Mouse (Mus musculus) ES-Bruce4 (cell line): ENCODE measurements around the gene Ndufa3. TPM values are rescaled to one million over a fixed set of nuclear protein-coding genes. Genes with fewer than 3 reads are reported as not detected.

Experiments
- H3K27ac ChIP-seq: 2 replicates; pipeline ENCODE4 v1.5.1; 2012; ENCODE audit warnings: low read length, inconsistent platforms; ENCODE audit not compliant: insufficient read depth
- H3K27me3 ChIP-seq: 2 replicates; pipeline ENCODE4 v1.6.1; 2012; ENCODE audit warnings: mild to moderate bottlenecking, low read length, inconsistent platforms; ENCODE audit not compliant: control insufficient read depth, poor library complexity, insufficient read depth, severe bottlenecking
- H3K36me3 ChIP-seq: 2 replicates; pipeline ENCODE4 v1.6.1; 2012; ENCODE audit warnings: inconsistent platforms, mild to moderate bottlenecking, low read length, moderate library complexity; ENCODE audit not compliant: control insufficient read depth, poor library complexity, insufficient read depth, severe bottlenecking
- H3K4me1 ChIP-seq: one replicate; pipeline ENCODE4 v1.8.1; 2011; ENCODE audit warnings: low read length; ENCODE audit not compliant: control insufficient read depth, insufficient read depth
- H3K4me3 ChIP-seq: 2 replicates; pipeline ENCODE4 v1.5.1; 2011; ENCODE audit warnings: low read depth, mild to moderate bottlenecking, low read length
- H3K9ac ChIP-seq: 2 replicates; pipeline ENCODE4 v1.6.1; 2012; ENCODE audit warnings: low read depth, mild to moderate bottlenecking, inconsistent platforms; ENCODE audit not compliant: poor library complexity, severe bottlenecking
- H3K9me3 ChIP-seq: replicated peaks from 2 replicates; pipeline ENCODE4 v1.6.1; 2012; ENCODE audit warnings: mild to moderate bottlenecking, low read length, inconsistent platforms; ENCODE audit not compliant: control insufficient read depth, poor library complexity, insufficient read depth, severe bottlenecking
- CTCF ChIP-seq: IDR thresholded peaks from one replicate; pipeline ENCODE4 v1.8.1; 2011; ENCODE audit warnings: low read depth, low read length
- EP300 ChIP-seq: IDR thresholded peaks from 2 replicates; pipeline ENCODE4 v1.6.1; 2011; ENCODE audit warnings: low read depth, low read length; ENCODE audit not compliant: insufficient read depth
- POLR2A ChIP-seq: IDR thresholded peaks from one replicate; pipeline ENCODE4 v1.8.1; 2011; ENCODE audit warnings: low read length; ENCODE audit not compliant: insufficient read depth
- polyA plus RNA-seq: library from polyadenylated mRNA; stranded (reverse); fragments of >200 nt; gene quantifications from 2 replicates; pipeline ENCODE4 v1.2.4, GENCODE M21; 2011; ENCODE audit warnings: low read depth; ENCODE audit not compliant: missing spikeins, insufficient read depth, insufficient read length

The Ndufa3 gene
- polyA plus RNA-seq, 1 experiment: 266 TPM

DNA sequence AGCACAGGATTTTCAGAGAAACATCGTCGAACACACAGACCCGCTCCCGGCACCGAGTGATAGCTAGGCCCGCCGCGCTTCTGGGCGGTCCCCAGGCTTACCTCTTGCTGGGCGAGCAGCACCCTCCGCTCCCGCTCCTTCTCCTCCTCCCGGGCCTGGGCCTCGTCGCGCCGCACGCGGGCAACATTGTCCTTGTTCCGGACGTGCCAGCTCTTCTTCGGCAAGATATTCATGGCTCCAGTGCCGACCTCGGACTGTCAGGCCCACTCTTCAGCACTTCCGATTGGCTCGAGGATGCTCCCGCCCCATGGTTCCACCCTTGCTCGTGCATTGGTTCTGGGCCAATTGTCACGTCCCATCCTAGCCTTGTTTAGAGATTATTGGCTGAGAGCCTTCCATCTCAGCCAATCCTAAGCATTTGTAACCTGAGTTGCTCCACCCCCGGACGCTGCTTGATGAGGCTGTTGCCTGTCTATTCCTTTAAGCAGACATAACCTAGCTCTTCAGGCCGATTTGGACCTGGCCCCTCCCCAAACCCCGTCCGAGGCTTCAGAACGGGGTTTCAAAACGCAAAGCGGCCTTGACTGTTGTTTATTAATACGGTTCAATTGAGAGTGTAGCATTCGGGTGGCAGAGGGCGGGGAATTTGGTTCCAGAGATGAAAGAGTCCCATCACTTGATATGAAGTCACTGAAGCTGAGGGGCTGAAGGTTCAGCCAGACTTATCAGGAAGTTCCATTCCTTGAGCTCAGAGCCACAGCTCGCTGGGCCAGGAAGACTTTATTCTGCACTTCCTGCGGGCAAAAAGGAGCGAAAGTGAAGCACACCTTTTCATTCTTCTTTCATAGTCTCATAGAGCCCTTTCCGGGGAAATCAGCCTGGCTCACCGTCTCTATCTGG lies 48.3 kb downstream of the Ndufa3 start, which contains the start of gene Leng1:
TSS of gene Leng1 (minus strand) at position 626 of the 900 bp plus-strand sequence.
- H3K4me1 ChIP-seq: no peaks in the 10 kb centered on the region
- H3K27ac ChIP-seq: peak within 1 kb of the TSS; percentile 75; the same call in 1 of the 2 replicates
- H3K9ac ChIP-seq: peak within 1 kb of the TSS; percentile 53
- no peaks in the 10 kb centered on the region for H3K9me3 ChIP-seq
- peak; percentile 78 for TF ChIP-seq POLR2A
- TF ChIP-seq CTCF: no peak
- H3K27me3 ChIP-seq: no peaks in the 10 kb centered on the region
- H3K4me3 ChIP-seq: peak within 1 kb of the TSS; percentile 77
- peaks cover 28% of the 10 kb centered on the region for H3K36me3 ChIP-seq

DNA sequence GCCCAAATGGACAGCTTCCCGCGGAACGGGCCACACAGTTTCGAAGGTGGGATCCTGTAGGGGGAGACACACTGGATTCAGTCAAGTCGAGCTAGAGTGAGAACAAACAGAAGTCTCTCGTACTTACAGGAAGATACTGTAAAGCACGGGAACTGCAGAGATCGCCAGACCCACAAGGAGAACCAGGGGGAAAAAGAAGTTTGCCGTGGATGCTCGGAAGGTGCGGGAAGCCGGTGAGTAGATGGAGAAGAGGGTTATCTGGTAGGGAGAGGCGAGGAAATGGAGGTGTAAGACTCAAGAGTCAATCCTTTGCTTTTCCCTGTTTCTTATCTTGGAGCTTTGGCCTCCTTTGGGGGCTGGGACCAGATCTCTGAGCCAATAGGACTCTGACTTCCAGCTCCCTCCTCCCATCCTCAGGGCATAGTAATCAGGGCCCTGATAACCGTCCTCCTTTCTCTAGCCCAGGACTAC lies 49.8 kb downstream of the Ndufa3 start:
- Histone ChIP-seq H3K4me1 (no peaks in the 10 kb centered on the region), H3K9ac (peak overlapping the region; percentile 8), H3K9me3 (no peaks in the 10 kb centered on the region), H3K27ac (peak overlapping the region; percentile 75; the same call in 1 of the 2 replicates), H3K27me3 (no peaks in the 10 kb centered on the region), H3K36me3 (peaks cover 14% of the 10 kb centered on the region), H3K4me3 (peak overlapping the region; percentile 47)
- TF ChIP-seq POLR2A (no peak), EP300 (no peak), CTCF (no peak)

Other genes with a start within 250 kb of the Ndufa3 start
- gene Cacng8, start 226.7 kb upstream of the Ndufa3 start, polyA plus RNA-seq: 5.2 and 7.6 TPM in 2 replicates
- gene Cacng6, start 193.2 kb upstream of the Ndufa3 start, polyA plus RNA-seq: 16.6 and 17.6 TPM in 2 replicates
- 4.7 and 6.3 TPM in 2 replicates for gene Tarm1, start 114.7 kb upstream of the Ndufa3 start, polyA plus RNA-seq
- 0.37 TPM in 1 of 2 replicates, not detected in the other for gene Oscar, start 1.2 kb upstream of the Ndufa3 start, polyA plus RNA-seq
- gene Tfpt, start 12.6 kb downstream of the Ndufa3 start, polyA plus RNA-seq: 23.6 and 29.9 TPM in 2 replicates
- 67.3 and 80.1 TPM in 2 replicates for gene Prpf31, start 12.6 kb downstream of the Ndufa3 start, polyA plus RNA-seq
- 141 and 161 TPM in 2 replicates for gene Cnot3, start 27.9 kb downstream of the Ndufa3 start, polyA plus RNA-seq
- 8.3 and 9.0 TPM in 2 replicates for gene Leng1, start 48.5 kb downstream of the Ndufa3 start, polyA plus RNA-seq
- gene Tmc4, start 60.2 kb downstream of the Ndufa3 start, polyA plus RNA-seq: 15.9 and 16.4 TPM in 2 replicates
- 60.6 and 64.6 TPM in 2 replicates for gene Tsen34, start 75.5 kb downstream of the Ndufa3 start, polyA plus RNA-seq
- gene Mboat7, start 76.2 kb downstream of the Ndufa3 start, polyA plus RNA-seq: 44.6 and 48.3 TPM in 2 replicates
- 1,660 and 1,729 TPM in 2 replicates for gene Rps9, start 86.6 kb downstream of the Ndufa3 start, polyA plus RNA-seq
- gene Pirb, start 103.0 kb downstream of the Ndufa3 start, polyA plus RNA-seq: not detected in 2 replicates
- gene Gm15448, start 208.3 kb downstream of the Ndufa3 start, polyA plus RNA-seq: not detected in 2 replicates
- not detected in 2 replicates for gene Pira2, start 227.7 kb downstream of the Ndufa3 start, polyA plus RNA-seq